Mouse (Mus musculus): ENCODE measurements around the gene Fgf8.

GRCm38 (mm10) chr19:45789888-45790874 is 47.5 kb upstream of the Fgf8 start:
- no peak for TF ChIP-seq ZNF384 (IDR thresholded peaks at IDR 0.05; ENCODE audit: low read depth, low read length)
- 0 out of 2 replicates have a peak, but pooled peaks have one; percentile 51 for TF ChIP-seq MAFK (IDR thresholded peaks at IDR 0.05; ENCODE audit: insufficient read depth, low read depth, low read length)
- no peak for TF ChIP-seq HCFC1 (IDR thresholded peaks at IDR 0.05; ENCODE audit: borderline replicate concordance, insufficient read depth, low read length)
- TF ChIP-seq ZC3H11A (IDR thresholded peaks at IDR 0.05; ENCODE audit: borderline replicate concordance, low read depth, low read length), result no peak

Data from ES-E14 (cell line).